Mouse (Mus musculus) cerebellum, adult 8-10 months (tissue): ENCODE data around the gene Nckap5.
A peak's percentile ranks its signal among the peaks of the same experiment; 100 is the strongest.

Experiments
- DNase-seq: peaks from one replicate; pipeline ENCODE4 v3.0.0; 2022

Nckap5 gene

GRCm38 (mm10) chr1:126700063-126700977 is 130.3 kb downstream of the Nckap5 start:
- DNase-seq, result no peak

- DNase-seq, result no peak
Measured at GRCm38 (mm10) chr1:126693585-126693984, 137.0 kb downstream of the Nckap5 start.

GRCm38 (mm10) chr1:126688593-126688992 is 142.0 kb downstream of the Nckap5 start:
- no peak for DNase-seq

DNA sequence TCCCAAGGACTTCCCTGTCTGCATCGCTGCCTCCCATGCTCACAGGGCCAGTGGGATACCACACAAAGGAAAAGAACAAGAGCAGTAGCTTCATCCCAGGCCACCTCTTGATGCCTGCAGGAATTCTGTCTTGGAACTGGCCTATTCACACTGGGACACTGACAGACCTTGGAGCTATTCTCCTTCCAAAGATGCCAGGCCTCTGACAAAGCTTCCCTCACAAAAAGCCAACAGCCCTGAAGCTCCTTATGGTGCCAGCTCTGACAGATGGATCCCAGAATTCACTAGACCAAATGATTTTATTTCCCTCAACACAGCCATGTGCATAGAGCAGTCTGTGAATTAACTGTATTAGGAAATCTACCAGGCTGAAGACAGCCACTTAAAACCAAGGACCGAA is 143.9 kb downstream of the Nckap5 start:
- peak; percentile 75 for DNase-seq

DNA sequence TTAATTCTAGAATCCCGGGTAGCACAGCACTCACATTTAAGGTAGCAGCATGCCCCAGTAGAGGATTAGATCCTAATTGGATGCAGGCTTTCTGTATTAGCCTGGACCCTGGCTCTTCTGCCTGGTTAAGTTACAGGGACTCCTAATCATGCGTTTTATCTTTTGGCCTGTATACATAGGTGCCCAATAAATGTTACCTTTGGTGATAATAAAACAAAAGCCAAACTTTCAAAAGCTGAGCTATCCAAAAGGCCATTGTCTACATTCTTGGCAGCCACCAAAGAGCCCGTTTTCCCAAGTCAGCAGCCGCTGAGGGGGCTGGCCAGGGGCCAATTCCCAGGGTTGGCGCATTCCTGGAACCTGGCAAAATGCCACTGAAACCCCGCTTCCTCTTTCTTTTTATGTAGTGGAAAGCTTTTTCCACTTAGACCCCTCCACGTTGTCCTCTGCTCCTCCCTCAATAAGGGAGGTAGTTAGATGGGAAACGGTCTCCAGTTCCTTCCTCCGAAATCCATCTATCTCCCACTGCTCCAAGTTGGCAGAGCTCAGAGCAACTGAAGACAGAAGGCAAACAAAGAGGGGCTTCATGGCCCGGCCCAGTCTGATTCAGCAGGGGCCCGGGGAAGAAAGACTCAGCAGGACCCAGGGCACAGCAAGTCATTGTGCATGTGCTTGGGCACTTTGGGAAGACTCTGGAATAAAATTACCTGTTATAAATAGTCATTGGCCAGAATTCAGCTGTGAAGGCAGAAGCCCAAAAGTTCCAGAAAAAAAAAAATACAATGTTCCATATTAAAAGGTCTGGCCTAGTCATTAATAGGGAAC is 146.8 kb downstream of the Nckap5 start:
- DNase-seq, result peak; percentile 28

DNA sequence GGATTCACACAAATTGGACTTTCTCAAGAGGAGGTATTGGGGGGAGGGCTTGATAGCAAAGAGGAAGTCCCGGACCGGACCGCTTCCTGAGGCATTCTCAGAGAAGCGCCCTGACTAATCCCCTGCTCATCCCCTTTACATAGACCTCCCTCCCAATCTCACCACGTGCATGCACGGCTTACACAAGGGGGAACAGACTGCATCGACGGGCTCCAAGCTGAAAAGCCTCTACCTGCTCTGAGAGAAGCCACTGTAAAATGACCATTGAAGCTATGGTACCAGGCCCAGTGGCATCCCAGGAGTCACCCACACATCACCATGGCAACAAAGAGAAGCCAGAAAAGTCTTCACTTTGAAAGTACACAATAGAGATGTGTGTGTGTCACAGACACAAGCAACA is 148.8 kb downstream of the Nckap5 start:
- DNase-seq, result no peak

DNA sequence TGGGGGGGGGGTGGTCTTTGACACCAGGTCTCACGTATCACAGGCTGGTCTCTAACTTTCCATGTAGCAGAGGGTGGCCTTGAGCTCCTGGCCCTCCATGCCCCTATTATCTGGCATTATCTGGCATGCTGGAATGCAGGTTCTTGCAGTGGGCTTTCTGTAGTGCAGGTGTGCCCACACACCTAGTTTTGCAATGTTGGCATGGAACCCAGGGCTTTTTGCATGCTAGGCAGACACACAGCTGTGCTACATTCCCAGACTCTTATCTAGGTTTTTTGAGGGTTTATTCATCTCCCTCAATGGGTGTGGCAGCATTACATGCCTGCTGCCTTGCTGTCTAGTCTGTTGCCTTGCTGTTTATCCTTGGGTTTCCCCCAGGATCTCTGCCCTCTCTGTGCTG is 151.3 kb downstream of the Nckap5 start:
- no peak for DNase-seq

GRCm38 (mm10) chr1:126677280-126677679 is 153.3 kb downstream of the Nckap5 start:
- no peak for DNase-seq

GRCm38 (mm10) chr1:126676769-126677168 is 153.8 kb downstream of the Nckap5 start:
- DNase-seq, result no peak

- no peak for DNase-seq
Measured at GRCm38 (mm10) chr1:126675142-126675541, 155.5 kb downstream of the Nckap5 start.

DNA sequence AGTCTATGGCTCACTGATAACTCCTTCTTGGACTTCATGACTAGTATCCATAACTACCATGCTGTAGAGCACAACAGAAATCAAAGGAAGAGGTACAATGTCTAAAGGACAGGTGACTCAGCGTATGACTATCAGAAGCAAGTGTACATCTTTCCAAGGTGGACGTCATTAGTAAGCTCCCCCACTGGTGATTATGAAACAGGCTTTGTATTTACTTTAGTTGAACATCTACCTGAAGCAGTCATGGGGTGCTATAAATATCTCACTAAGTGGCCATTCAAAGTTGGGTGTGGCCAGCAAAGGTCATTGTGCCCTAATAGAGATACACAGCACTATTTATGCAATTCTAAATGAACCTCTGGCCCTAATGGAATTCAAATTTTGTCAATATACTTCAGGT is 157.4 kb downstream of the Nckap5 start:
- no peak for DNase-seq

DNA sequence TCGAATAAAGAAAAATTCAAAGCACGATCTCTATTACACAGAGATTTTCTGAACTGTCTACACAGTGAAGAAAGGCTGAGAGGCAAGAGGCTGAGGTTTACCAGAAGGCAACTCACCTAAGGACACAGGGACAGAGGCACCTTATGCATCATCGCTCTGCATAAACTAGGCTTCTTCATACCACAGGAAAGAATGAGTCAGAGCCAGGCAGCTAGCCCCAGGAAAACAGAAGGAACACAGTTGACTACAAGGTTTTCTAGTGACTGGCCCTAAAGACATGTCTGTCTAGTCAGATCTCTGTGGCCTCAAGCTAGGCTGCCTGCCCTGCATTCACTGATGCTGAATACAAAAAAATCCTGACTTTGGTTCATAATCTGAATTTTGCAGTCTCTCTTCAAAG is 160.1 kb downstream of the Nckap5 start:
- no peak for DNase-seq

- DNase-seq, result no peak
Measured at GRCm38 (mm10) chr1:126660098-126660999, 170.2 kb downstream of the Nckap5 start.

- no peak for DNase-seq
Measured at GRCm38 (mm10) chr1:126658731-126659130, 171.9 kb downstream of the Nckap5 start.

DNA sequence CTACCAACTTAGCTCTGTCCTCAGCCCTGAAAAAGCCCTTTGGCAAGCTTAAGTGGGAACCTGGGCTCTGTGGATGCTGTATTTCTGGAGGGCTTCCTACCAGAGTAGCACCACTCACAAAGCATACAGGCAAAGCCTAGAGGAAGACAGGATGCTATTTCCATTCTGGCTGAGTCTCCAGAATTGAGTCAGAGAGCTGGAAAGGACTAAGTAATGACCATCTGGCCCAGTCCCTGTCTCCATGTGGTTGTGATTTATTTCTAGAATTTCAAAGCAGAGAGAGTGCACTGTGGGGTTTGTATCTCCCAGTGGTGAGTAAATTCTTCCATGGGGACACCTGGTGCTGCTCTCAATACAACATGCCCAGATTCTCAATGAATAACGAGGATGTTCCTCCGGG is 174.4 kb downstream of the Nckap5 start:
- DNase-seq, result peak; percentile 63

GRCm38 (mm10) chr1:126652085-126652484 is 178.5 kb downstream of the Nckap5 start:
- DNase-seq, result no peak

- DNase-seq, result no peak
Measured at GRCm38 (mm10) chr1:126650806-126651205, 179.8 kb downstream of the Nckap5 start.

DNA sequence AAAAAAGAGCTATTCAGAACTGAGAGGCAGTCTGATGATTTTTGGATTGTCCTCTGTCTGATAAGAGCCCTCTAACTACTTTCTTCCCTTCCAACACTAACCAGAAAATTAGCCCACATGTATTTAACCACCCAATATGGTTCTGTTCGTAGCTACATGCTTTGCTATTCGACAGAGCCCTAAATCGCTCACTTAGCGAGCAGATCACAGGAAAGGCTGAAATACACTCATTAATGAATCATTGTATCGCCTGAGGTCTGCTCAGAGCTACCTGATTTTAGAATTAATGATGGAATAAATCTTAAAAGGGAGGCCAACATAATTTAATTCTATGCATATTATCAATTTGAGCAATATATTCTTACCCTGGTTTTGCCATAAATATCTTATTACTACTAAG is 187.8 kb downstream of the Nckap5 start:
- no peak for DNase-seq

- no peak for DNase-seq
Measured at GRCm38 (mm10) chr1:126639463-126639862, 191.1 kb downstream of the Nckap5 start.

- no peak for DNase-seq
Measured at GRCm38 (mm10) chr1:126637515-126637914, 193.1 kb downstream of the Nckap5 start.

- DNase-seq, result no peak
Measured at GRCm38 (mm10) chr1:126626206-126626605, 204.4 kb downstream of the Nckap5 start.

- DNase-seq, result no peak
Measured at GRCm38 (mm10) chr1:126622036-126622435, 208.6 kb downstream of the Nckap5 start.
